Mouse (Mus musculus): ENCODE results near the gene Isyna1. TPM values are rescaled to one million over a fixed set of nuclear protein-coding genes. Genes with fewer than 3 reads are reported as not detected.

Isyna1 gene
- polyA plus RNA-seq, 1 experiment from 2014 or later, result 198 TPM

DNA sequence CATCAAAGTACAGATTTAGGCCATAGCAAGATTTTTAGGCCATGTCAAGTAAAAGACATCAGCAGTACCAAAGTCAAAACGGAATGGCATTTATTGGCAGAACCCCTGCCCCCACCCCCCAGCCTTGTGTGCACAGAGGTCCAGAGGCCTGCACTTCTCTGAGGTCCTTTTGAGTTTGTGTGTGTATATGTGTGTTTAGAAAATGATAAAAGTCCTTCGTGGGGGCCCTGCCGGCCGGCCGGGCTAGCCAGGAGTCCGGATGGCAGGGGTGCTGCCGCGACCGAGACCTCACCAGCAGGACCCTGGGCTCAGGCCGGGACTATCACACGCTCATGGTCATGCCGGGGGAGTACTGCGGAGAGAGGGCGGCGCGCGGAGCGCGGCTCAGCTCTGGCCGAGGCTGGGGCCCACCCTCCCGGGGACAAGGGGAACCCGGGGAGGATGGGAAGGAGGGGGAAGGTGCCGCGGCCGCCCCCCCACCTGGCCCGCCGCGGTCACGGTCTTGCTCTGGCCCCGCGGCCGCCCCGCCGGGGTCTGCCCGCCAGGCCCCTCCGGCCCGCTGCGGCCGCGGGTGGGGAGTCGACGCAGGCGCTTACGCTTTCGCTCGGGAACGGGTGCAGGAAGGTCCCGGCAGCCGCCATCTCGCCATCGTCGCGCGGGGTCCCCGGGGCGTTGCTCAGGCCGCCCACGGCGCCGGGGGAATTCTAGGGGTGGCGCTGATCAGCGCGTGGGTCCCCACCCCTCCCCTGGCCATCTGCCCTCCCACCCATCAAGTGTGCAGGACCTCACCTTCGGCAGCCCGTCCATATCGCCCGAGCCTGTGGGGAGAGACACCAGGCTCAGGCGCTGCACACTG lies 3.5 kb downstream of the Isyna1 start:
- ATAC-seq (replicated peaks; ENCODE audit: low FRiP score), result no peak
- H3K36me3 ChIP-seq, result peaks cover 40% of the 10 kb centered on the region
- peak overlapping the region; percentile 51 for H3K27ac ChIP-seq
- H3K4me3 ChIP-seq (replicated peaks), result peak overlapping the region; percentile 47
- H3K27me3 ChIP-seq, result no peaks in the 10 kb centered on the region
- H3K4me1 ChIP-seq, result peaks cover 88% of the 10 kb centered on the region
- no peaks in the 10 kb centered on the region for H3K9me3 ChIP-seq (replicated peaks)
- peak overlapping the region; percentile 59 for H3K9ac ChIP-seq
- WGBS, result 18% methylated on average over 62 of the region's 68 CpGs
- H3K4me2 ChIP-seq, result peak overlapping the region; percentile 80

DNA sequence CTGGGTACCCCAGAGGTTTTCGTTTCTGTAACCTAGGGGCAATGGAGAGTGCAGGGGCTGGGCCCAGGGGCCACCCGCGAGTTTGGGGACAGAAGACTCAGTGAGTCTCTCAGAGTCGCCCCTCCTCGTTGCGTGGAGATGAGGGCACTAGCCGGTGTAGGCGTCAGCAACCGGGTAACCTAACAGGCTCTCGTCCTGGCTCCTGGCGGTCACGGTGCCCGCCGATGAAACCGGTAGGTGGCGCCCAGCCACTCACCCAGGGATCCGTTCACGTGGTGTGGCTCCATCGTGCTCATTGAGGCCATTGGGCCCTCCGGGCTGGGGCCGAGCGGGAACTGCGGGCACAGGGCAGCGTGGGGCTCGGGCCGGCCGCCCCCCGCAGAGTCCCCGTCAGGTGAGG lies 4.1 kb downstream of the Isyna1 start:
- H3K4me3 ChIP-seq (replicated peaks), result peak overlapping the region; percentile 47
- H3K27me3 ChIP-seq, result no peaks in the 10 kb centered on the region
- H3K9ac ChIP-seq, result peak overlapping the region; percentile 59
- H3K4me2 ChIP-seq, result peak overlapping the region; percentile 80
- WGBS, result 3% methylated on average over 29 of the region's 29 CpGs
- peaks cover 46% of the 10 kb centered on the region for H3K36me3 ChIP-seq
- peak overlapping the region; percentile 51 for H3K27ac ChIP-seq
- no peaks in the 10 kb centered on the region for H3K9me3 ChIP-seq (replicated peaks)
- H3K4me1 ChIP-seq, result peaks cover 82% of the 10 kb centered on the region
- peak; percentile 23; the same call in 1 of the 2 replicates for ATAC-seq (replicated peaks; ENCODE audit: low FRiP score)

DNA sequence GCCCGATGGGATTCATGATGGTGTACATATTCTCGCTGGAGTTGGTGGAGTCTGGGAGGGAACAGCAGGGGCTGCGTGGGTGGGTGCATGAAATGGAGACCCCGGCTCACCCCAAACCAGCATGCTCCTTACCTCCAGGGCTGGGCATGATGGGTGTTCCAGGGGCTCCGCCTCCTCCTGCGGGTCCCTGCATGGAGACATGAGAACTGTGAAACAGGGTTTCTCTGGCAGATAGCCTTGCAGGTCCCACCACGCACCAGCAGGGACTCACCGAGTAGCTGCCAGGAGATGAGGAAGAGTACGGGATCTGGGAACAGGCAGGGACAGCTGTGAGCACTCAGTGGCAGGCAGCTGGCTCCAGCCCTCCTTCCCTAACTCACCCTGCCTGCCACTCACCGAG lies 4.5 kb downstream of the Isyna1 start:
- peak; percentile 1; the same call in 1 of the 2 replicates for ATAC-seq (replicated peaks; ENCODE audit: low FRiP score)
- WGBS, result 16% methylated on average over 10 of the region's 10 CpGs
- peaks cover 77% of the 10 kb centered on the region for H3K4me1 ChIP-seq
- H3K27ac ChIP-seq, result peak overlapping the region; percentile 51
- peaks cover 46% of the 10 kb centered on the region for H3K36me3 ChIP-seq
- H3K4me3 ChIP-seq (replicated peaks), result peak overlapping the region; percentile 47
- H3K4me2 ChIP-seq, result peak overlapping the region; percentile 80
- no peaks in the 10 kb centered on the region for H3K27me3 ChIP-seq
- H3K9ac ChIP-seq, result peak overlapping the region; percentile 59; the same call in 1 of the 2 replicates
- no peaks in the 10 kb centered on the region for H3K9me3 ChIP-seq (replicated peaks)

DNA sequence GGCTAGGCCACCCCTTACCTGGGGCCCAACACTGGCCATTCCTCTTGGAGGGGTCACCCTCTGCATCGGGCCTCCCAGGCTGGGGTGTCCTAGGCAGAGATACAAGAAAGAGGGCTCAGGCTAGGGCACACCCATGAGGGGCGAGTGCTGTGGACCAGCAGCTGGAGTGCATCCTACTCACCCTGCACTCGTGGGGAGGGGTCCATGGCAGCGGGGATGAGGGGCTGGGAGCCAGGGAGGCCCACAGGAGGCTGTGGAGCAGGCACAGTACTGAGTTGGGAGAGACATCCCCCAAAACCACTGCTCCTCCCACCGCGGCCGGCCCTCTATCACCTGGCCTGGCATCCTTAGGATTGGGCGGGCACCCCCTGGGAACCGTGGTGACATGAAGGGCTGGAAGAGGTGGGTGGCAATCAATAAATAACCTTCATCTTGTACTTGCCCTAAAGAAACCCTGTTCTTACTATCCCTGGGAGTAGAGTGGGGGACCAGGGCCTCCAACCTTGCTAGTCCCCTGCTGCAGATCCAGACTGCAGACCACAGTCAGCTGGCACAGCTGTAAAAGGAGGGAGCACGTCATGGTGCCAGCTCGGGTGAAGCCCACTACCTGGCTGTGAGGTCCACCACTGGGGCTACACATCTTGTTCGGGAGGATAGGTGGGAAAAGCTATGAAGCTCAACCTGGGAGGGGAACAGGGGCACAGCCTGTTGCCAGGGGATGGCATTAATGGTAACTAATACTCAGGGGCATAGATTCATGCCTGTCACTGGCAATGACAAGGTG lies 5.5 kb downstream of the Isyna1 start:
- Histone ChIP-seq H3K9ac (no peak overlapping the region), H3K27ac (peak overlapping the region; percentile 86), H3K4me2 (no peak overlapping the region), H3K36me3 (peaks cover 46% of the 10 kb centered on the region), H3K9me3 (replicated peaks) (no peaks in the 10 kb centered on the region), H3K27me3 (no peaks in the 10 kb centered on the region), H3K4me3 (replicated peaks) (no peak overlapping the region), H3K4me1 (peaks cover 81% of the 10 kb centered on the region)
- ATAC-seq (replicated peaks; ENCODE audit: low FRiP score), result no peak
- WGBS, result 74% methylated on average over 12 of the region's 12 CpGs

DNA sequence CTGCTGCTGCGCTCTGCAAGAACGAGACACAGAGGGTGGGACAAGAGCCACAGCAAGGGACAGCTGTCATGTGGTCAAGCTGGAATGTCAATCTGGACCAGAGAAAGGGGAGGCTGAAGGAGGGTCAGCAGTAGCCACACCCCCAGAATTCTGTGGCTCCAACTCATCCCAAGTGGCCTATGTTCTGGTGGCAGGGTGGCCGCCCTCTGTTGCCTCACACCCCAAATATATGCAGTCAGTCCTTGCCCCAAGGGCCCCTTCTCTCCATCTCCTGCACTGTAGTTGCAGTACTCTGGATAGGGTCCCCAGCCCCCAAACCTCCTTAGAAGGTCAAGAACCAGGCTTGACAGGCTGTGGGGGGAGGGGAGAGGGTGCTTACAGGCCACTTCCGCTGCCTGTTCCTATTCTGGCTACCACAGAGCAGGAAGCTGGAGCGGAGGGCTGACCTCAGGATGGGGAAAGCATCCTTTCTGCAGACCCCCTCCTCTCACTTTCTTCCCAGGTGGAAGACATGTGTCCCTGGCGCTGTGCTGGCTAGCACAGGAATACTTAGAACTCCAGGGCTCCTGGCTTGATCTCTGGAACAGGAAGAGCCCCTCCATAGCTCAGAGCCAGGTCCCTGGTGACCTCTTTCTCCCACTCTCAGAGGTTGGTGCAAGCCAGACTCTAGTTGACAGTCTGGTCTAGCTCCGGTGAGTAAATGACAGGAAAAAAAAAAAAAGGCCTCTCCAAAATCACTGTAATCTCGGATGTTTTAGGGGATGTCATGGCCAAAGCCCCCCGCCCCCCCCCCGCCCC lies 6.5 kb downstream of the Isyna1 start:
- Histone ChIP-seq H3K27ac (peak overlapping the region; percentile 86), H3K9me3 (replicated peaks) (no peaks in the 10 kb centered on the region), H3K4me2 (peak overlapping the region; percentile 55), H3K4me3 (replicated peaks) (peak overlapping the region; percentile 18), H3K27me3 (no peaks in the 10 kb centered on the region), H3K9ac (0 out of 2 replicates have a peak overlapping the region, but pooled peaks have one; percentile 28), H3K4me1 (peaks cover 78% of the 10 kb centered on the region), H3K36me3 (peaks cover 42% of the 10 kb centered on the region)
- 0 out of 2 replicates have a peak, but pooled peaks have one; percentile 3 for ATAC-seq (replicated peaks; ENCODE audit: low FRiP score)
- 23% methylated on average over 10 of the region's 10 CpGs for WGBS

DNA sequence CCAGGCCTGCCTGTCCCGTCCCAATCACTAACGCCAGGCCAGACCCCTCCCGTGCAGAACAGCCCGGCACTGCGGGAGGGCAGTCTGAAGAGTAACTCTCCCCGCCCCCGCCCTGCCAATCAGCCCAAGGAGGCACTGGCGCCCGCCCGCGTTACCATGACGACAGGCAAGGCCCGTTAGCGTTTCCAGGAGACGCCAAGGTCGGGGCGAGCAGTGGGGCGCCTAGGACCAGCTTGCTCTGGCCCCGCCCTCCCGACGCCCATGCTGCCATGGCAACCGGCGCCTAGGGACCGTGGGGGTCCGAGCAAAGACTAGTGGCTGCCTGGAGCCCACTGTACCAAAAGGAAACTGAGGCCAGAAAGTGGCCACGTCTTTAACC lies 7.1 kb downstream of the Isyna1 start:
- ATAC-seq (replicated peaks; ENCODE audit: low FRiP score), result peak; percentile 34
- peaks cover 78% of the 10 kb centered on the region for H3K4me1 ChIP-seq
- 1% methylated on average over 26 of the region's 26 CpGs for WGBS
- H3K4me3 ChIP-seq (replicated peaks), result peak overlapping the region; percentile 18
- H3K4me2 ChIP-seq, result peak overlapping the region; percentile 55
- peak overlapping the region; percentile 86 for H3K27ac ChIP-seq
- H3K36me3 ChIP-seq, result peaks cover 36% of the 10 kb centered on the region
- H3K9ac ChIP-seq, result no peak overlapping the region
- no peaks in the 10 kb centered on the region for H3K27me3 ChIP-seq
- no peaks in the 10 kb centered on the region for H3K9me3 ChIP-seq (replicated peaks)

DNA sequence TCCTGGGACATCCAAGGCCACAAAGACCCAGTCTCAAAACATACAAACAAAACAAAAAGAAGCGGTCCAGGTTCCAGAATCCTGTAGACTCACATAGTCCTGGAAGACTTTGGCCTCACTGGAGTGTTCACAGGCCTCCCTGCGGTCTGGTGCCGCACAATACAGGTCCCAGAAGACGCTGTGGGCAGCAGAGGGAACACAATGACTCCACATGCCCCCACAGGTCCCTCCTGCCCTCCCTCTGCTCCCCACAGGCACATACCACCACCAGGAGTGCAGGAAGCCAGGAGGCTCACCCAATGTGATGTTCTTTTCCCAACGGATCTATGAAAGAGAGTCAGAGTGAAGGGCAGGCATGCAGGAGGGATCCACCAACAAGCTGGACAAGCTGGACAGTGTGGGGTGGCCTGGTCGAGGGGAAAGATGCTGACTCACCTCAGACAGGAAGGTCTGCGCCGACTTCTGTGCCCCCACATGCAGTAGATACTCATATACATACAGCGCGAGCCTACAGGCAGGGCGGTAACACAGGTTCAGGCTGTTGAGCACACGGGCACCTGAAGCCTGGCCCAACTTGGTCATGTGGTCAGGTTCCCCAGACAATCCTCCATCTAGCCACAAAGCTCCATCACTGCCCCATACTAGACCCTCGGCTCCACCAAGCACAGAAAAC lies 8.1 kb downstream of the Isyna1 start:
- Histone ChIP-seq H3K9me3 (replicated peaks) (no peaks in the 10 kb centered on the region), H3K4me3 (replicated peaks) (no peak overlapping the region), H3K4me2 (no peak overlapping the region), H3K27ac (peak overlapping the region; percentile 86; the same call in 1 of the 2 replicates), H3K27me3 (no peaks in the 10 kb centered on the region), H3K4me1 (peaks cover 78% of the 10 kb centered on the region), H3K9ac (no peak overlapping the region), H3K36me3 (peaks cover 26% of the 10 kb centered on the region)
- WGBS, result 95% methylated on average over 13 of the region's 13 CpGs
- ATAC-seq (replicated peaks; ENCODE audit: low FRiP score), result no peak

DNA sequence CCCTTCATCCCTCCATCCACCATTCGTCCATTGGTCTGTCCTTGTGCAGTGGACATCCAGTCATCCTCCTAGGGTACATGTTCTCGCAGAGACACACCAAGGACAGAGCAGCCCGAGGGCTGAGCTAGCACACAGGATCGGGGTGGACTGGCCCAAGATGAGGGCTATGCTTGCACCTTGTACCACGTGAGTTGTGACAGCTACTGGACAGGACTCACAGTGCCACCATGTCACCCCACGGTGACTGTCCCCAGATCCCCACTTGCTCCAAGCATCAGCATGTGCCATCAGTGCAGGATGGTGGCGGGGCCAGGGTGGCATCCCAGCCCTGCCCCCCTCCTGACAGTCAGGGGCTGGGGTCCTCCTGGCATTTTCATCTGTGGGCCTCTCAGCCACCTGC lies 10.4 kb downstream of the Isyna1 start:
- Histone ChIP-seq H3K27ac (peak overlapping the region; percentile 48; the same call in 1 of the 2 replicates), H3K4me1 (peaks cover 77% of the 10 kb centered on the region)
- 71% methylated on average over 7 of the region's 7 CpGs for WGBS

DNA sequence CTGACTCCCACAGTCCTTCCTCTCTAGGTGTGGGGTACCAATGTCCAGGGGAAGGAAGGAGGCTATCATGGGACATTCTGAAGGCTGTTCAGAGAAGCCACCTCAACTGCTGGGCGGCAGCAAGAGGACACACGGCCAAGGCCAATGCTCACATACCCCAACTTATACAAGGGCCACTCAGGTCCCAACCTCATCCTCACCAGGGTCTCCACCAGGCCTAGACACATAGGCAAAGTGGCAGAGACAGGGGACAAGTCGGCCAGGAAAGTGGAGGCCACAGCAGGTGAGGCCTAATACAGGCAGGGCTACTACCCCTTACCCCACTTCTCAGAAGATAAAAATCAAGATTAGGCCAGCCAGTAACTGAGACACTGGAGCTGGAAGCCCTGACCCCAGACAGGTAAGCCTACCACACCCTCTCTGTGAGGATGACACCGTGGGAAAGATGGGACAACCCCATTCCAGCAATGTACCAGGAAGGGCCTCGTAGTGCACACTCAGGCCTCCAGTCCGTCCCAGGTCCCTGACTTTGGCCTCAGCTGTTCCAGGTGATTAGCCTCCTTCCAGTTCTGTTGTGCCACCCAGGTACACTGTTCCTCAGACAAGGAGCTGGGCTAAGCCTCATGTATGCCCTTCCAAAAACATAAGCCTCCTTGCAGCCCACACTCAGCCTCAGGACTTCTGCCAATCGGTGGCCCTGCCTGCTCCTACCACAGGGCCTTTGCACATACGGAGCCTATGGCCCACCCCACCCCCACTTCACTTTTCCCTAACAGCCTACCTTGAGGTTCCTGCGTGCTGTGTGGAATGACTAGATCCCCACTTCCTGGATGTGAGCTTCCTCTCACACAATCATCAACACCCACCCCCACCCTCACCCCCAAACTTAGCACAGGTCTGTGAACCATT lies 12.0 kb downstream of the Isyna1 start:
- no peaks in the 10 kb centered on the region for H3K9me3 ChIP-seq (replicated peaks)
- H3K27me3 ChIP-seq, result no peaks in the 10 kb centered on the region
- H3K4me3 ChIP-seq (replicated peaks), result 0 out of 2 replicates have a peak overlapping the region, but pooled peaks have one; percentile 0
- peaks cover 77% of the 10 kb centered on the region for H3K4me1 ChIP-seq
- H3K9ac ChIP-seq, result no peak overlapping the region
- WGBS, result 84% methylated on average over 9 of the region's 9 CpGs
- peak overlapping the region; percentile 100 for H3K27ac ChIP-seq
- peaks cover 16% of the 10 kb centered on the region for H3K36me3 ChIP-seq
- peak overlapping the region; percentile 97 for H3K4me2 ChIP-seq
- ATAC-seq (replicated peaks; ENCODE audit: low FRiP score), result no peak

More for the DNA sequence above, 10.4 kb downstream of the Isyna1 start:
- H3K36me3 ChIP-seq, result peaks cover 20% of the 10 kb centered on the region
- no peak overlapping the region for H3K4me3 ChIP-seq (replicated peaks)
- H3K9me3 ChIP-seq (replicated peaks), result no peaks in the 10 kb centered on the region
- 0 out of 2 replicates have a peak overlapping the region, but pooled peaks have one; percentile 13 for H3K4me2 ChIP-seq
- H3K27me3 ChIP-seq, result no peaks in the 10 kb centered on the region
- H3K9ac ChIP-seq, result 0 out of 2 replicates have a peak overlapping the region, but pooled peaks have one; percentile 12
- ATAC-seq (replicated peaks; ENCODE audit: low FRiP score), result no peak
